Mouse (Mus musculus) gastrocnemius, postnatal 36 days (tissue): ENCODE measurements at regions not wholly inside any gene's neighbourhood (a gene's known extent, or its start where the extent isn't known, plus 50 kb on each side); places are given as distances from the start of the nearest gene placed in this dataset.
A peak's percentile ranks its signal among the peaks of the same experiment; 100 is the strongest.
"Not testable (repeated sequence)": the region's sequence is repeated elsewhere in the genome, so short reads cannot be mapped to it uniquely, and the experiment has no call there.

ENCODE experiments used
- DNase-seq, 2 experiments: peaks; one replicate each; pipeline ENCODE4 v3.0.0; 2022
- intact Hi-C: fragments of 180-260 bp; cut with DNase I; formaldehyde crosslinking; loops from one replicate; pipeline ENCODE4 v1.15.1; 2025

DNA sequence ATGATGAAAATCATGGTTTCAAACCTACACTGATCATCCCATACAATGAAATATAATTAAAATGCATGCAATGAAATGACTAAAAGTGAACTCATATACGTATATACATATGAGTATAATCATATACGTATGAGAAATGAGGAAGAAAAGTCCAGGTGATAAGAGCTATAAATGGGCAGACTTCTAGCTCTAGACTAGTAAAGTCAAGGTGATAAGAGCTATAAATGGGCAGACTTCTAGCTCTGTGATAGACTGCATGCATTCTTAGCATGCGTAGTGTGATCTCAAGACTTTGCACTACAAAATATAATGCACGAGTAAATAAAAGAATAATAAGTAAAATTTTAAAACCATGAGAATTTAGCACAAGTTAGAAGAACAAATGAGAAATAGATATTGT is 606.2 kb upstream of the Gpc5 start:
- intact Hi-C loops: no loop called here
- no peak for DNase-seq

- DNase-seq, intact Hi-C loops: not testable (repeated sequence)
Measured at GRCm38 (mm10) chr14:114493371-114493770, 598.6 kb upstream of the Gpc5 start.

DNA sequence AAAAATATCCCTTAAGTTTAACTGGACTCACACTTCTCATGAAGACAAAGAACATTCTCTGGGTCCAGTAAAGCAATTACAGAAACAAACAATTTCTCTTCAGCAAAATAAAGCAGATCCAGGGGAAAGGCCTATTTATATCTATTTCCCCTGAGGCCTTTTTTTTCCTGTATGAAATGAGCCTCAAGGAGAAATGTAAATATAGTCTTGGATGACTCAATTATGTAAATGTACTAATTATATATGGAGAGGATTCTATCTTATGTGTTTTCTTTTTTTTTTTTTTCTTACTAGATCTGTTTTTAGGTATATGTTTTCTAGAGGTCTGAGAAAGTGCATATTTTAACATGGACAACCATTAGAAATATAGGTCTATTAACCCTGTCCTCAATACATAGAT is 587.0 kb upstream of the Gpc5 start:
- DNase-seq: no peak
- intact Hi-C loops: no loop called here

DNA sequence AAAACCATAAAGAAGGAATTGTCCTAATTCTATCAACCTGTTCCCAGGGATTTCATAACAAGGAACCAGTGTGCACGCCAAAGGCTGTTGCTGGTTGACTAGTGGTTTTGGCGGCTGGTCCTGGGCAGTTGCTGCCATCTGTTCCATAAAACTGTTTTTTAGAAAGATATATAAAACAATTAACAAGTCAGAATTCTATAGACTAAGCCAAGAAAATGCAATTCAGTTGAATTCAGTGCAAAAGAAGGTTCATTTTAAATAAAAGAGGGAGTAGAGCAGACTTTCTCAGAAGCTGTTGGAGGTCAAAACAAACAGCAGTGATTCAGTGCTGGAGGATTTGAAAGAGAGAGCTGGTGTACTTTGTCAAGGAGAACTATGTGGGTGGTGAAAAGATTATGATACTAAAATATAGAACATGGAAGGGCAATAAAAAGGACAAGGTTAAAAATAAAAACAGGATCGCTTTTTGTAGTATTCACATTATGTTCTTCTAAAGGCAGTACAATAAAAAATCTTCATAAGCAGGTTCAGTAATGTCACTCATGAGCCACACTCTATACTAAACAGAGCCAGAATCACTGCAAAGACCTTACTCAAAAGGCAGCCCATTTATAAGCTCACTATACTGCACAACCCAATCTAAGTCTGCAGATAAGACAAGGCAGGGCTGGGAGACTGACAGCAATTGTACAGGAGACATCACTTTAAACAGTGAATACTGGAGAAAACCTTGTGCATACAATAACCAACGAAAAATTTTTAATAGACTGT is 543.9 kb upstream of the Gpc5 start:
- intact Hi-C loops: no loop called here
- no peak for DNase-seq

- intact Hi-C loops: no loop called here
- no peak for DNase-seq
Measured at GRCm38 (mm10) chr14:114549101-114549500, 542.9 kb upstream of the Gpc5 start.

- intact Hi-C loops: no loop called here
- no peak for DNase-seq
Measured at GRCm38 (mm10) chr14:114566411-114567030, 525.5 kb upstream of the Gpc5 start.

- intact Hi-C loops: no loop called here
- DNase-seq: no peak
Measured at GRCm38 (mm10) chr14:114567673-114568309, 524.2 kb upstream of the Gpc5 start.

DNA sequence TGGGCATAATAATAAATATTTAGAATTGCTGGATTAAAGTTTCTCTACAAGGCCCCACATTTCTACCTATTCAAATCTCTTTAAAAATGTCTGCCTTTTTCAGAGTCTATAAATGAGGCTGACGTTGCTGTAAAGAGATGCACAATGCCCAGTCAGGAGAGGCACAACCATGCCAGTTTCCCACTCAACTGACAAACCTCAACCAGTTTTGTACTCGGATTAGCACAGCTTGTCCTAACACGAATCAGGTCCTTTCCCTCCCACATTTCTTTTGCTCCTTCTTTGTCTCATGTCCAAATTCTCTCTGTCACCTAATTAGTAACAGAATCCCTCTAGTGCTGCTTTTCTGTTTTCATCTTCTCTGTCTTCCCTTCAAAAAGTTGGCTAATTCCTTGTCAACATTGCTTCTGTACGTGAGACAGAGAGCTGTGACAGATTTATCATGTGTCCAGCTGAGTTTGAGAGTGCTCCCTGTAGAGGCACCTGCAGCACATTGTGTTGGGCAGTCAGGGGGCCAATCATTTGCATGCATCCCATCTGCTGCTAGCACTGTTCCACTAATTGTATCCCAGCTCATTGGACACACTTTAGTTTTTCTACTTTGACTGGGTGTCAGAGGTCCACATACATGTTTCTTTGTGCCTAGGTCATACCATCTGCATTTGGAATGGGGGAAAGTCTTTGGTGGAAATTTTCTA is 504.5 kb upstream of the Gpc5 start:
- intact Hi-C loops: no loop called here
- DNase-seq: no peak

- intact Hi-C loops: no loop called here
- DNase-seq: no peak
Measured at GRCm38 (mm10) chr14:114609296-114609695, 482.7 kb upstream of the Gpc5 start.

GRCm38 (mm10) chr14:114612400-114612799 is 479.6 kb upstream of the Gpc5 start:
- intact Hi-C loops: no loop called here
- DNase-seq: no peak

GRCm38 (mm10) chr14:114656636-114657035 is 435.4 kb upstream of the Gpc5 start:
- no peak for DNase-seq
- intact Hi-C loops: no loop called here

GRCm38 (mm10) chr14:114662028-114662427 is 430.0 kb upstream of the Gpc5 start:
- DNase-seq: no peak
- intact Hi-C loops: no loop called here

GRCm38 (mm10) chr14:114685133-114685532 is 406.9 kb upstream of the Gpc5 start:
- no peak for DNase-seq

DNA sequence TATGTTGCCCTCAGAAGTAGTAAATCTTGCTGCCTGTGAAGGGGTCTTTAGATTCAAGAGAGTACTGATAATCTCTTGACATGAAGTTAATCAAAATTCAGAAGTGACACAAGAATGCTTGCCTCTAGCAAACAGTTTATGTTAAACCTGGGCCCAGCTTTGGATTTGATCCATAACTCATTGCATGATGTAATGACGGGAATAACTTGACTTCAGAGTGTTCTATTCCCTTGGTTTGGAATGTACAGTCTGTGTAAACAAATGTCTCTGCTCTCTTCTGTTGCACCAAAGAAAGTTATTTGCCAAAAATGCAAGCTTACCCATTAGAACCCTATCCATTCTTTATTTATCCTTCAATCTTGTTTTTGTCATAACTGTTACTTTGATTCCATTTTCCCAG is 397.1 kb upstream of the Gpc5 start:
- intact Hi-C loops: no loop called here
- DNase-seq: no peak

More at GRCm38 (mm10) chr14:114685133-114685532, 406.9 kb upstream of the Gpc5 start:
- intact Hi-C loops: no loop called here

DNA sequence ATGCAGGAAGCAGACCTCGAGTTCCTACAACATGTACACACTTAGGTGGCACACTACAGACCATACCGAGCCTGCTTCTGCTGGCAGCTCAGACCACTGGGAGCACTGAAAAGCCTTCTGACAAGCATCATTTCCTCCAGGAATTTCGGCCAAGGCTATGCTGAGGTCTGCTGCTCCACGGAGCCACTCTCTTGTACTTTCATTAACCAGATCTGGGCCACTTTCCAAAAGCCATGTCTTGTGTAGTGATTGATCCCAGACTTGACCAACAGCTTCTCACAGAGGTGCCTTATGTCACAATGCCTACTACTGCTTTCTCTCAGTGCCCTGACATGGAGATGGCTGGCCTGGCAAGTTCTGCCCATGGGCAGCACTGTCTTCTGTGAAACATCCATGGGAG is 394.5 kb upstream of the Gpc5 start:
- intact Hi-C loops: no loop called here

GRCm38 (mm10) chr14:114723080-114723479 is 368.9 kb upstream of the Gpc5 start:
- no peak for DNase-seq
- intact Hi-C loops: no loop called here

More for the DNA sequence above, 394.5 kb upstream of the Gpc5 start:
- no peak for DNase-seq

GRCm38 (mm10) chr14:114767323-114767722 is 324.7 kb upstream of the Gpc5 start:
- DNase-seq: no peak
- intact Hi-C loops: no loop called here

DNA sequence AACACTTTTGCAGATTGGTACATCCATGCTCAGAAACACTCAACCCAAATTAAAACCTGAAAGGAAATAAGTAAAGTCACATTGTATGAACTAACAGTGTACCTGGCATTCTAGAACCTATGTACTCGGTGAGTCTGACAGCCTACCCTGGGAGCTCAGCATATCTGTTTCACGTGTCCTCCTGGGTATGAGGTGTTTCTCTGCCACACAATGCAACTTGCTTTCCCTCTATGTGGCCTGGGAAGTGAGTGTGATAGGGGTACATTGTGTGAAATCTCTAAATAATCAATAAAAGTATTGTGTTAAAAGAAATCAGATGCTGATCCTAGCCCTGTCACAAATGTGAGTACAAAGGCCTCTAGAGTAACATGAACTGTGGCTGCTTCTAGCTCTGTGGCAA is 315.3 kb upstream of the Gpc5 start:
- intact Hi-C loops: no loop called here
- DNase-seq: no peak

- intact Hi-C loops: no loop called here
Measured at GRCm38 (mm10) chr14:114781821-114782220, 310.2 kb upstream of the Gpc5 start.

DNA sequence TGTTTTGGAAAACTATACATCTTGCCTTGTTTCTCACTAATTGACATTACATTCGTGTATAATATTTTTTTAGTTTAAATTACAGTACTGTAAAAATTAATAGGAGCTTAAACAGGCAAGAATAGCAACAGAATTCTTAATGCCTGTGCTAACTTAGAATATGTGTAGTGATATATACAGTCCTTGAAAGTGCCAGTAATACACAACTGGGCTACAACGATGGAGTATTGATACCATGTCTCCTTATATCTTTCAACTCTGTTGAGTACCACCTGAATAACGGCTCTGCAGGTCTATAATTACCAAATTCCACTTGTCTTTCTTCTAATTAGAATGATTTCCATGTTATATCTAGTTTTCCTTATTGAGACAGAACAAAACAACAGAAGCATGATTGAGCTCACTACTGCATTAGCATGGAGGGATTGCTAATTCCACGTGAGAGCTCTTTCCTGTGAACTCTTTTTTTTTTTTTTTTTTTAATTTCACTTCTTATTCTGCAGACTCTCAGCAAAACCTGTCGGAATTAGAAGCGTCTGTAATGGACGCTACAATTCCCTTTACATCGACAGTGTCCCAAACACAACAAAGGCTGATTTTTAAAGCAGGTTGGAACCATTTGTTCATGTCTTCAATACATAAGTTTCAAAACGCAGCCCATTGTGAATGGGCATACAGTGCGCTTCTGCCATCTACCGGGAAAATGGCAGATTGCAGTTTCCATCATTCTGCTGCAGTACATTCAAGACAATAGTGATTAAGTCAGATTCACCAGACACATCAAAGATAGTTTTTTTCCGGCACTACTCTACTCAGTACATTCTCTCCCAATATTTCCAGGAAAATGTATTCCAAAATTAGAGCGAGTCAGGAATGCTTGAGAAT is 300.8 kb upstream of the Gpc5 start:
- peak in 1 of 2 experiments; percentile 10 for DNase-seq
- intact Hi-C loops: no loop called here

More at GRCm38 (mm10) chr14:114781821-114782220, 310.2 kb upstream of the Gpc5 start:
- DNase-seq: no peak
